Mouse (Mus musculus): ENCODE results near the gene Mypn.

The Mypn gene

GRCm38 (mm10) chr10:63192736-63193135 lies 11.0 kb downstream of the Mypn start:
- DNase-seq, result no peak

- DNase-seq, result no peak
Measured at GRCm38 (mm10) chr10:63192276-63192675, 11.5 kb downstream of the Mypn start.

GRCm38 (mm10) chr10:63184451-63184850 lies 19.3 kb downstream of the Mypn start:
- DNase-seq, result no peak

GRCm38 (mm10) chr10:63182177-63182768 lies 21.5 kb downstream of the Mypn start:
- no peak for DNase-seq

GRCm38 (mm10) chr10:63181166-63181565 lies 22.6 kb downstream of the Mypn start:
- DNase-seq, result no peak

GRCm38 (mm10) chr10:63179524-63179923 lies 24.2 kb downstream of the Mypn start:
- no peak for DNase-seq

- DNase-seq, result no peak
Measured at GRCm38 (mm10) chr10:63178318-63178717, 25.4 kb downstream of the Mypn start.

GRCm38 (mm10) chr10:63177286-63178140 lies 26.2 kb downstream of the Mypn start:
- DNase-seq, result no peak

GRCm38 (mm10) chr10:63176471-63176931 lies 27.3 kb downstream of the Mypn start:
- DNase-seq, result no peak

GRCm38 (mm10) chr10:63172089-63172488 lies 31.7 kb downstream of the Mypn start:
- DNase-seq, result no peak

GRCm38 (mm10) chr10:63169503-63169902 lies 34.2 kb downstream of the Mypn start:
- no peak for DNase-seq

- DNase-seq, result no peak
Measured at GRCm38 (mm10) chr10:63168124-63168523, 35.6 kb downstream of the Mypn start.

GRCm38 (mm10) chr10:63167241-63167995 lies 36.3 kb downstream of the Mypn start:
- DNase-seq, result no peak

- DNase-seq, result no peak
Measured at GRCm38 (mm10) chr10:63165752-63166412, 37.9 kb downstream of the Mypn start.

- no peak for DNase-seq
Measured at GRCm38 (mm10) chr10:63161240-63161639, 42.5 kb downstream of the Mypn start.

GRCm38 (mm10) chr10:63160671-63161070 lies 43.1 kb downstream of the Mypn start:
- DNase-seq, result no peak

- DNase-seq, result no peak
Measured at GRCm38 (mm10) chr10:63158191-63158590, 45.6 kb downstream of the Mypn start.

- DNase-seq, result no peak
Measured at GRCm38 (mm10) chr10:63157491-63157890, 46.3 kb downstream of the Mypn start.

- peak; percentile 25 to 29 for DNase-seq
Measured at GRCm38 (mm10) chr10:63156919-63157318, 46.8 kb downstream of the Mypn start.

- DNase-seq, result peak in 1 of 2 experiments; percentile 26
Measured at GRCm38 (mm10) chr10:63156351-63156750, 47.4 kb downstream of the Mypn start.

GRCm38 (mm10) chr10:63155668-63156350 lies 47.9 kb downstream of the Mypn start:
- DNase-seq, result peak; percentile 44 to 49

GRCm38 (mm10) chr10:63154726-63155125 lies 49.0 kb downstream of the Mypn start:
- DNase-seq, result no peak

All from kidney, adult 8-10 months (tissue).